Mouse (Mus musculus): ENCODE results near the gene Olfr1419. TPM values are rescaled to one million over a fixed set of nuclear protein-coding genes. Genes with fewer than 3 reads are reported as not detected.

The Olfr1419 gene
- polyA plus RNA-seq, 1 experiment from 2014 or later: not detected

DNA sequence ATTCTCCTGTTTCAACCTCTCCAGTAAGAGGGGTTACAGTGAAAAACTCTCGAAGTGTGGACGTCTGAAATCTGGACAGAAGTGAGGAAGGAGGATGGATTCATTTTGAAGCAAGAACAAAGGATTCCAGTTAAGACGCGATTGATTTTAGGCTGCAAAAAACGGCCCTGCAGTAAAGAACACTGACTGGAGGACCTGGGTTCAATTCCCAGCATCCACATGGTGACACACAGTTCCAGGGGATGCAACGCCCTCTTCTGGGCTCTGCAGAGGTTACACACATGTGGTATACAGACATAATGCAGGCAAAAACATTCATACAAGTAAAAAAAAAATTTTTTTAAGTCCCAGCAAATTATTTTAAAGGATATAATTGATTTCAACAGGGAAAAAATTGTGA, 54.7 kb downstream of the Olfr1419 start:
- H3K9ac ChIP-seq (replicated peaks; ENCODE audit: low read length): no peak overlapping the region
- 31% methylated on average over 6 of the region's 6 CpGs for WGBS

DNA sequence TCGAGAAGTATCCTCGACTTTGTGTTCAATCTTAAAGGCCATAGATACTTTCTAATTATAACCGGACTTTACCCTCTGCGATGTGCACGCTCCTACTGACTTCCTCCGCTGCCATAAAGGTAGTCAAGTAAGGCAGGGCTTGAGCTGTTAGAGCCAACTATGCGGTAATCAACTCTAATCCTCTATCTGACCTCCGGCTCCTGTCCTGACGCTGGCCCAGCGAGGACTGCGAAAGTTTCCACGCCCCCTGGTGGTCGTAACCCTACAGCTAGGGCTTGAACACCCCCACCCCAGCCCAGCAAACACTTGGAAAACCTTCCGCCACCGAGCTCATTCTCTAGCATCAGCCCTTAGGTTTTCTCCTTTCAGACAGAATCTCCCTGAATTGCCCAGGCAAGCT, 55.1 kb downstream of the Olfr1419 start:
- no peaks in the 10 kb centered on the region for H3K36me3 ChIP-seq (ENCODE audit: control insufficient read depth, insufficient read depth, low read length)
- no peak overlapping the region for H3K27ac ChIP-seq (replicated peaks; ENCODE audit: low read depth, low read length)
- peak; percentile 70 for ATAC-seq (ENCODE audit: low FRiP score, low TSS enrichment)
- H3K4me2 ChIP-seq (ENCODE audit: low read length): peak overlapping the region; percentile 84
- H3K27me3 ChIP-seq (ENCODE audit: control insufficient read depth, insufficient read depth, low read length): peaks cover 4% of the 10 kb centered on the region; the same call in 1 of the 2 replicates
- peaks cover 10% of the 10 kb centered on the region; the same call in 1 of the 2 replicates for H3K4me1 ChIP-seq (ENCODE audit: control insufficient read depth, insufficient read depth, low read length)
- H3K4me3 ChIP-seq (replicated peaks; ENCODE audit: low read depth, low read length): peak overlapping the region; percentile 79
- H3K9me3 ChIP-seq (ENCODE audit: control insufficient read depth, low read length): no peaks in the 10 kb centered on the region
- under 1% methylated on average over 15 of the region's 15 CpGs for WGBS
- peak; percentile 92 for DNase-seq
- 0 out of 2 replicates have a peak overlapping the region, but pooled peaks have one; percentile 3 for H3K9ac ChIP-seq (replicated peaks; ENCODE audit: low read length)

More for the DNA sequence above, 54.7 kb downstream of the Olfr1419 start:
- H3K9me3 ChIP-seq (ENCODE audit: control insufficient read depth, low read length): no peaks in the 10 kb centered on the region
- peaks cover 4% of the 10 kb centered on the region; the same call in 1 of the 2 replicates for H3K27me3 ChIP-seq (ENCODE audit: control insufficient read depth, insufficient read depth, low read length)
- H3K4me2 ChIP-seq (ENCODE audit: low read length): peak overlapping the region; percentile 84
- ATAC-seq (ENCODE audit: low FRiP score, low TSS enrichment): no peak
- peak; percentile 43 for DNase-seq
- no peak overlapping the region for H3K27ac ChIP-seq (replicated peaks; ENCODE audit: low read depth, low read length)
- H3K36me3 ChIP-seq (ENCODE audit: control insufficient read depth, insufficient read depth, low read length): no peaks in the 10 kb centered on the region
- H3K4me1 ChIP-seq (ENCODE audit: control insufficient read depth, insufficient read depth, low read length): peaks cover 10% of the 10 kb centered on the region; the same call in 1 of the 2 replicates
- peak overlapping the region; percentile 79 for H3K4me3 ChIP-seq (replicated peaks; ENCODE audit: low read depth, low read length)

DNA sequence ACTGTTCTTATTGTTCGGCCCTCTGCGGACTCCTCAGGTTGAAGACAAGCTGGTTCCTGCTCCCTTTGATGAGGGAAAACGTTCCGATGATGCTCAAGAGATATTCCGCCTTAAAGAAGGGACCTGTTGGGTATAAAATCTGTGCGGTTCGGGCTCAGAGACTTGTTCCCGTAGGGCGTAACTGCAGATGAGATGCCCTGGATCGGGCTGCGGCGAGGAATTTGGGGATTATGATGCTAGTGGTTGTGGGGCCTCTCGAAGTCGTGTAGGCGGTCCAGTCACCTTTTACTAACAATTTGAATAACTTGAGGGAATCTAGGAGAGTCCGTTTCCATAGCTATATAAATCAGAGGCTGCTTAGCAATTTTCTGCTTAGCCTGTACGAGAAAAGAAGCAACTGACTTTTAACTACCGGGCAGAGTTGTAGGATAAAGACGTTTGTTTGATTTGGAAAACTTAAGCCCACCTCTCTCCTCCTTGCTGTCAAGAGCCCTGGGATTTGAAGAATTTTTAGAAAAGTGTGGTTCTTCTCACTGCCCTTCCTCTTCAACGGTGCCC, 55.7 kb downstream of the Olfr1419 start, which contains the start of gene Stx3:
TSS of gene Stx3 (minus strand) at position 261 of the 558 bp plus-strand sequence.
- ATAC-seq (ENCODE audit: low FRiP score, low TSS enrichment): no peak; the same call in 1 of the 2 replicates
- DNase-seq: no peak

More for the DNA sequence above, 55.7 kb downstream of the Olfr1419 start, which contains the start of gene Stx3:
- Histone ChIP-seq H3K4me1 (ENCODE audit: control insufficient read depth, insufficient read depth, low read length) (peaks cover 10% of the 10 kb centered on the region; the same call in 1 of the 2 replicates), H3K9ac (replicated peaks; ENCODE audit: low read length) (peak within 1 kb of the TSS; percentile 86), H3K27me3 (ENCODE audit: control insufficient read depth, insufficient read depth, low read length) (peaks cover 4% of the 10 kb centered on the region; the same call in 1 of the 2 replicates), H3K9me3 (ENCODE audit: control insufficient read depth, low read length) (no peaks in the 10 kb centered on the region), H3K4me3 (replicated peaks; ENCODE audit: low read depth, low read length) (peak within 1 kb of the TSS; percentile 79), H3K4me2 (ENCODE audit: low read length) (peak within 1 kb of the TSS; percentile 84), H3K36me3 (ENCODE audit: control insufficient read depth, insufficient read depth, low read length) (no peaks in the 10 kb centered on the region), H3K27ac (replicated peaks; ENCODE audit: low read depth, low read length) (peak within 1 kb of the TSS; percentile 57)
- under 1% methylated on average over 20 of the region's 20 CpGs for WGBS

Small RNAs within 50 kb of the gene (microRNA-seq; reads per million reads assigned to microRNA genes)
- 10.7 reads per million, percentile 35 among the genes with 10 or more reads in this experiment for gene Mir6994

Other genes with a start within 250 kb of the Olfr1419 start
- not detected in 2 replicates for gene Ms4a3, start 234.3 kb downstream of the Olfr1419 start, polyA plus RNA-seq (2014; fragmentation: Nextera tagmentation; extraction: Ambion mirVana)
- not detected in 2 replicates for gene Oosp2, start 214.5 kb downstream of the Olfr1419 start, polyA plus RNA-seq (2014; fragmentation: Nextera tagmentation; extraction: Ambion mirVana)
- gene Oosp1, start 184.0 kb downstream of the Olfr1419 start, polyA plus RNA-seq (2014; fragmentation: Nextera tagmentation; extraction: Ambion mirVana): not detected in 2 replicates
- not detected in 2 replicates for gene Oosp3, start 178.1 kb downstream of the Olfr1419 start, polyA plus RNA-seq (2014; fragmentation: Nextera tagmentation; extraction: Ambion mirVana)
- gene Gif, start 127.6 kb downstream of the Olfr1419 start, polyA plus RNA-seq (2014; fragmentation: Nextera tagmentation; extraction: Ambion mirVana): not detected in 2 replicates
- 48.7 and 56.0 TPM in 2 replicates for gene Mrpl16, start 104.7 kb downstream of the Olfr1419 start, polyA plus RNA-seq (2014; fragmentation: Nextera tagmentation; extraction: Ambion mirVana)
- 31.6 and 32.2 TPM in 2 replicates for gene Stx3, start 55.7 kb downstream of the Olfr1419 start, polyA plus RNA-seq (2014; fragmentation: Nextera tagmentation; extraction: Ambion mirVana)
- gene Olfr1417, start 35.9 kb downstream of the Olfr1419 start, polyA plus RNA-seq (2014; fragmentation: Nextera tagmentation; extraction: Ambion mirVana): 0.45 TPM in 1 of 2 replicates, not detected in the other
- not detected in 2 replicates for gene Olfr1418, start 14.0 kb downstream of the Olfr1419 start, polyA plus RNA-seq (2014; fragmentation: Nextera tagmentation; extraction: Ambion mirVana)
- 0.15 TPM in 1 of 2 replicates, not detected in the other for gene Olfr1420, start 11.5 kb upstream of the Olfr1419 start, polyA plus RNA-seq (2014; fragmentation: Nextera tagmentation; extraction: Ambion mirVana)
- gene Patl1, start 37.3 kb upstream of the Olfr1419 start, polyA plus RNA-seq (2014; fragmentation: Nextera tagmentation; extraction: Ambion mirVana): 19.1 and 23.1 TPM in 2 replicates
- gene Osbp, start 90.8 kb upstream of the Olfr1419 start, polyA plus RNA-seq (2014; fragmentation: Nextera tagmentation; extraction: Ambion mirVana): 6.7 and 8.0 TPM in 2 replicates
- gene Olfr1423, start 166.2 kb upstream of the Olfr1419 start, polyA plus RNA-seq (2014; fragmentation: Nextera tagmentation; extraction: Ambion mirVana): not detected in 2 replicates
- not detected in 2 replicates for gene Olfr1424, start 187.6 kb upstream of the Olfr1419 start, polyA plus RNA-seq (2014; fragmentation: Nextera tagmentation; extraction: Ambion mirVana)
- gene Olfr1425, start 202.6 kb upstream of the Olfr1419 start, polyA plus RNA-seq (2014; fragmentation: Nextera tagmentation; extraction: Ambion mirVana): not detected in 2 replicates
- not detected in 2 replicates for gene Olfr1426, start 216.9 kb upstream of the Olfr1419 start, polyA plus RNA-seq (2014; fragmentation: Nextera tagmentation; extraction: Ambion mirVana)
- not detected in 2 replicates for gene Olfr1427, start 228.2 kb upstream of the Olfr1419 start, polyA plus RNA-seq (2014; fragmentation: Nextera tagmentation; extraction: Ambion mirVana)
- not detected in 2 replicates for gene Olfr1428, start 240.8 kb upstream of the Olfr1419 start, polyA plus RNA-seq (2014; fragmentation: Nextera tagmentation; extraction: Ambion mirVana)
- not detected in 2 replicates for gene Olfr76, start 248.1 kb upstream of the Olfr1419 start, polyA plus RNA-seq (2014; fragmentation: Nextera tagmentation; extraction: Ambion mirVana)